Mouse (Mus musculus): ENCODE data around the gene Slfn8. TPM values are rescaled to one million over a fixed set of nuclear protein-coding genes. Genes with fewer than 3 reads are reported as not detected.
A peak's percentile ranks its signal among the peaks of the same experiment; 100 is the strongest.
"Not testable (repeated sequence)": the region's sequence is repeated elsewhere in the genome, so short reads cannot be mapped to it uniquely, and the experiment has no call there.

Gene Slfn8
- total RNA-seq, 2 experiments from 2014 or later = 0.18 to 0.27 TPM

- intact Hi-C loops (cut with DNase I; ENCODE audit: low total_unique reads) = no loop called here
- DNase-seq = no peak
Measured at GRCm38 (mm10) chr11:83016093-83016492, 4.5 kb downstream of the Slfn8 start.

- intact Hi-C loops (cut with DNase I; ENCODE audit: low total_unique reads) = no loop called here
- DNase-seq = no peak
Measured at GRCm38 (mm10) chr11:83013356-83013755, 7.3 kb downstream of the Slfn8 start.

GRCm38 (mm10) chr11:82991469-82992166 lies 29.0 kb downstream of the Slfn8 start, which contains the start of gene Slfn9:
Gene Slfn9, minus strand, starts transcription at chr11:82991830.
- intact Hi-C loops (cut with DNase I; ENCODE audit: low total_unique reads) = no loop called here
- peak; percentile 53 for DNase-seq

GRCm38 (mm10) chr11:82990612-82991385 lies 29.8 kb downstream of the Slfn8 start:
- DNase-seq = peak; percentile 36
- intact Hi-C loops (cut with DNase I; ENCODE audit: low total_unique reads) = not testable (repeated sequence)

GRCm38 (mm10) chr11:82989357-82989756 lies 31.3 kb downstream of the Slfn8 start:
- DNase-seq = no peak
- intact Hi-C loops (cut with DNase I; ENCODE audit: low total_unique reads) = no loop called here

- intact Hi-C loops (cut with DNase I; ENCODE audit: low total_unique reads) = no loop called here
- no peak for DNase-seq
Measured at GRCm38 (mm10) chr11:82987621-82988020, 33.0 kb downstream of the Slfn8 start.

GRCm38 (mm10) chr11:82983193-82983592 lies 37.4 kb downstream of the Slfn8 start:
- intact Hi-C loops (cut with DNase I; ENCODE audit: low total_unique reads) = no loop called here
- DNase-seq = no peak

GRCm38 (mm10) chr11:82982409-82982808 lies 38.2 kb downstream of the Slfn8 start:
- intact Hi-C loops (cut with DNase I; ENCODE audit: low total_unique reads) = not testable (repeated sequence)

GRCm38 (mm10) chr11:82973916-82974315 lies 46.7 kb downstream of the Slfn8 start:
- peak; percentile 15 for DNase-seq
- intact Hi-C loops (cut with DNase I; ENCODE audit: low total_unique reads) = no loop called here

More at GRCm38 (mm10) chr11:82982409-82982808, 38.2 kb downstream of the Slfn8 start:
- DNase-seq = not testable (repeated sequence)

- no peak for DNase-seq
- intact Hi-C loops (cut with DNase I; ENCODE audit: low total_unique reads) = no loop called here
Measured at GRCm38 (mm10) chr11:82971590-82971974, 49.0 kb downstream of the Slfn8 start.

GRCm38 (mm10) chr11:82970712-82971589 lies 49.7 kb downstream of the Slfn8 start:
- intact Hi-C loops (cut with DNase I; ENCODE audit: low total_unique reads) = no loop called here
- peak; percentile 50 for DNase-seq

- DNase-seq = no peak
- intact Hi-C loops (cut with DNase I; ENCODE audit: low total_unique reads) = no loop called here
Measured at GRCm38 (mm10) chr11:82962215-82962614, 58.4 kb downstream of the Slfn8 start.

GRCm38 (mm10) chr11:82961743-82962142 lies 58.9 kb downstream of the Slfn8 start:
- no peak for DNase-seq
- intact Hi-C loops (cut with DNase I; ENCODE audit: low total_unique reads) = no loop called here

GRCm38 (mm10) chr11:82959613-82960012 lies 61.0 kb downstream of the Slfn8 start:
- intact Hi-C loops (cut with DNase I; ENCODE audit: low total_unique reads) = no loop called here
- no peak for DNase-seq

- no peak for DNase-seq
- intact Hi-C loops (cut with DNase I; ENCODE audit: low total_unique reads) = no loop called here
Measured at GRCm38 (mm10) chr11:82956925-82957324, 63.7 kb downstream of the Slfn8 start.

GRCm38 (mm10) chr11:82954631-82955030 lies 66.0 kb downstream of the Slfn8 start:
- intact Hi-C loops (cut with DNase I; ENCODE audit: low total_unique reads) = no loop called here
- DNase-seq = no peak

GRCm38 (mm10) chr11:82952612-82953542 lies 67.7 kb downstream of the Slfn8 start:
- no peak for DNase-seq
- intact Hi-C loops (cut with DNase I; ENCODE audit: low total_unique reads) = no loop called here

Data from gastrocnemius, postnatal 14 days (tissue).